Mouse (Mus musculus): ENCODE data around the gene Mlx.

DNA sequence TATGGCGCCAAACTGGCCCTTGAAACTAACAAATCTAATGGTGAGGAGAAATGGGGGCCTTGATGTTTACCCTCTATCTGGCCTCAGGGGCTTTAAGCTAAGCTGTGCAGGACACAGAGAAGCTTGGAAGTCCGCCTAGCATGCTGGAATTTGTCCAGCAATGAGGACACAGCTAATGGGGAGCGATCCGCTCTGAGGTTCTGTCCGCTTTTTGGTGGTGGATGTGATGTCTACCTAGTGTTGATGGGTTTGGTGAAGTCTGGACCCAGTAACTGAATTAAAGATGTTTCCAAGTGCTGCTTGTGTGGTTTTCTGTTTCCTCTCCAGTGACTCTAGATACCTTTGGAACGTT is 778 bp upstream of the Mlx start:
- TF ChIP-seq CTCF (IDR thresholded peaks at IDR 0.05; ENCODE audit: extremely low read depth, insufficient read depth, insufficient read length, insufficient replicate concordance) = no peak
- TF ChIP-seq POLR2A (IDR thresholded peaks at IDR 0.05; ENCODE audit: low read depth, low read length) = no peak

Data from spleen, adult 2 months (tissue).